In genomic region chr3:86983382-86983781, GRCm38 (mm10) we compare ENCODE assay signal across 35 mouse cellular contexts.
"Had no signal": no experiment of that assay in that cellular context is flagged by ENCODE, and none has a peak within 500 bp of the region (broad histone marks: within the 10 kb centered on the region; RNA-seq: fewer than 3 reads in every experiment).

No protein-coding gene starts in this region.

- H3K27me3 ChIP-seq: heart, embryonic 12.5 days; heart, embryonic 13.5 days; heart, embryonic 15.5 days; hindbrain, embryonic 12.5 days; hindbrain, embryonic 13.5 days; hindbrain, embryonic 15.5 days; intestine, embryonic 15.5 days; kidney, embryonic 15.5 days had no signal

- H3K36me3 ChIP-seq: heart, embryonic 10.5 days; heart, embryonic 12.5 days; heart, embryonic 13.5 days; heart, embryonic 15.5 days; hindbrain, embryonic 10.5 days; hindbrain, embryonic 12.5 days; hindbrain, embryonic 13.5 days; hindbrain, embryonic 15.5 days; intestine, embryonic 15.5 days; kidney, embryonic 15.5 days had no signal

- H3K27ac ChIP-seq: heart, embryonic 10.5 days; heart, embryonic 13.5 days; heart, embryonic 15.5 days; hindbrain, embryonic 10.5 days; hindbrain, embryonic 12.5 days; hindbrain, embryonic 13.5 days; hindbrain, embryonic 14.5 days; hindbrain, embryonic 15.5 days; hindbrain, postnatal 0 days; intestine, embryonic 15.5 days; kidney, embryonic 15.5 days; kidney, postnatal 0 days; layer of hippocampus, adult 2 months had no signal

- ATAC-seq: hindbrain, embryonic 16.5 days; hindbrain, postnatal 0 days; inflammation-experienced regulatory T-cells, adult 6 months; intestine, embryonic 15.5 days; intestine, embryonic 16.5 days; intestine, postnatal 0 days had no signal

- H3K9ac ChIP-seq: heart, embryonic 12.5 days; heart, embryonic 13.5 days; heart, embryonic 15.5 days; hindbrain, embryonic 12.5 days; hindbrain, embryonic 13.5 days; hindbrain, embryonic 14.5 days; hindbrain, embryonic 15.5 days; intestine, embryonic 15.5 days; kidney, embryonic 15.5 days had no signal

- H3K4me1 ChIP-seq: heart, embryonic 12.5 days; heart, embryonic 15.5 days; hindbrain, embryonic 15.5 days; intestine, embryonic 15.5 days had no signal

- H3K9me3 ChIP-seq: heart, embryonic 10.5 days; heart, embryonic 12.5 days; heart, embryonic 13.5 days; heart, embryonic 15.5 days; hindbrain, embryonic 10.5 days; hindbrain, embryonic 12.5 days; hindbrain, embryonic 13.5 days; hindbrain, embryonic 15.5 days; intestine, embryonic 15.5 days; kidney, embryonic 15.5 days had no signal

- H3K4me2 ChIP-seq: heart, embryonic 11.5 days; heart, embryonic 12.5 days; heart, embryonic 13.5 days; heart, embryonic 15.5 days; hindbrain, embryonic 12.5 days; hindbrain, embryonic 13.5 days; hindbrain, embryonic 14.5 days; hindbrain, embryonic 15.5 days; intestine, embryonic 15.5 days; kidney, embryonic 15.5 days had no signal

- DNase-seq: heart, postnatal 10 days; heart, postnatal 14 days; heart, postnatal 36 days; heart, postnatal 4 days; kidney, adult 11 months; kidney, adult 18-20 months; kidney, adult 2 months; kidney, adult 8-10 months; kidney, adult 9 months; kidney, postnatal 10 days; kidney, postnatal 14 days; kidney, postnatal 25 days; kidney, postnatal 36 days; kidney, postnatal 4 days; layer of hippocampus, adult 9-11 months; layer of hippocampus, postnatal 36 days had no signal

- H3K4me3 ChIP-seq: heart, embryonic 10.5 days; heart, embryonic 12.5 days; heart, embryonic 13.5 days; heart, embryonic 15.5 days; hindbrain, embryonic 10.5 days; hindbrain, embryonic 12.5 days; hindbrain, embryonic 13.5 days; hindbrain, embryonic 15.5 days; intestine, embryonic 15.5 days; kidney, embryonic 15.5 days; layer of hippocampus, adult 2 months had no signal
